Mouse (Mus musculus): ENCODE results near the gene Ska3. TPM values are rescaled to one million over a fixed set of nuclear protein-coding genes. Genes with fewer than 3 reads are reported as not detected.
"Not testable (repeated sequence)": the region's sequence is repeated elsewhere in the genome, so short reads cannot be mapped to it uniquely, and the experiment has no call there.

The Ska3 gene
- polyA plus RNA-seq (2011; ENCODE audit: insufficient read depth, insufficient read length, low replicate concordance, missing spikeins) = 8.3 and 14.0 TPM in 2 replicates

DNA sequence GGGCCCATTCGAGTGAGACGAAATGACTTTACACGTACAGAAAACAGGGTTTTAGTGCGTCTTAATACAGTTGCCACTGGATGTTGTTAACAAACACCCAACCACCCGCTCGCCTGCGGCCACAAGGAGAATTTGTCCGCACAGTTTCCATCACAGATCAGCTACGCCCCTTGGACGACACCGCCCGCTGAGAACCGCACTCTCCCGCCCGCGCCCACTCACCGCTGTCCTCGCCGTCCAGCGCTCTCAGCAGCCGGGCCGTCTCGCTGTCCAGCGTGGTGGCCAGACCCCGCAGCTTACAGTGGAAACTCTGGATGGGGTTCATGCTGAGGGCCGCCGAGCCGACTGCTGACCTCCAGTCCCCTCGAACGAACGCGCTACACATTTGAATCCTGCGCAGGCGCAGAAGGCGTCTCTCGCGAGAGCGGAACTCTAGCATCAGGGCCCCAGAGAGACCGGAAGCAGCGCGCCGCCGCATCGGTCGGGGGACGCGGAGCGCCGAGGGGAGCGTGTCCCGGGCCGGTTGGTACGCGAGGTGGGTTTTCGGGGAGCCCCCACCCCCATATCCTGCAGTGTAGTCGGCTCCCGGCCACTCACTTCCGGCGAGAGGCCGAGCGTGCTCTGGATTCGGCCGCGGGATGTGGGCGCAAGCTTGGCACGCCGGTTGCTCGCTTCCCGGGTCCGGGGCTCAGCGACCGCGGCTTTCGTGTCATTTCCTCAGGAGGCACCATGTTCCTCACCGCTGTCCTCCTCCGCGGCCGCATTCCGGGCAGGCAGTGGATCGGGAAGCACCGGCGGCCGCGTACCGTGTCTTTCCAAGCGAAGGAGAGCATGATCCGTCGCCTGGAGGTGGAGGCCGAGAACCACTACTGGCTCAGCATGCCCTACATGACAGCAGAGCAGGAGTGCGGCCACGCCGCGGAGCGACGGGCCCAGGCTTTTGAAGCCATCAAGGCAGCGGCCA lies at the start of gene Ska3, which contains the start of gene Mrpl57:
Gene Ska3, minus strand, starts transcription at position 398 of the 964 bp plus-strand sequence.
Gene Mrpl57, plus strand, starts transcription at position 447 of the 964 bp plus-strand sequence.
- Histone ChIP-seq H3K4me3 (replicated peaks; ENCODE audit: control insufficient read depth, low read depth, low read length) (peak within 1 kb of the TSS; percentile 93), H3K4me1 (ENCODE audit: control insufficient read depth, insufficient read depth, low read length) (peaks cover 1% of the 10 kb centered on the region; the same call in 1 of the 2 replicates), H3K27ac (ENCODE audit: control insufficient read depth, insufficient read depth, low read depth, low read length, poor library complexity) (peak within 1 kb of the TSS; percentile 95)
- WGBS = under 1% methylated on average over 96 of the region's 96 CpGs
- peak; percentile 85; the same call in 1 of the 2 replicates for TF ChIP-seq POLR2A (IDR thresholded peaks at IDR 0.05; ENCODE audit: borderline replicate concordance, control insufficient read depth, low read depth, low read length)
- TF ChIP-seq CTCF (IDR thresholded peaks at IDR 0.05; ENCODE audit: control insufficient read depth, insufficient read depth, low read length) = peak; percentile 11; the same call in 1 of the 2 replicates

DNA sequence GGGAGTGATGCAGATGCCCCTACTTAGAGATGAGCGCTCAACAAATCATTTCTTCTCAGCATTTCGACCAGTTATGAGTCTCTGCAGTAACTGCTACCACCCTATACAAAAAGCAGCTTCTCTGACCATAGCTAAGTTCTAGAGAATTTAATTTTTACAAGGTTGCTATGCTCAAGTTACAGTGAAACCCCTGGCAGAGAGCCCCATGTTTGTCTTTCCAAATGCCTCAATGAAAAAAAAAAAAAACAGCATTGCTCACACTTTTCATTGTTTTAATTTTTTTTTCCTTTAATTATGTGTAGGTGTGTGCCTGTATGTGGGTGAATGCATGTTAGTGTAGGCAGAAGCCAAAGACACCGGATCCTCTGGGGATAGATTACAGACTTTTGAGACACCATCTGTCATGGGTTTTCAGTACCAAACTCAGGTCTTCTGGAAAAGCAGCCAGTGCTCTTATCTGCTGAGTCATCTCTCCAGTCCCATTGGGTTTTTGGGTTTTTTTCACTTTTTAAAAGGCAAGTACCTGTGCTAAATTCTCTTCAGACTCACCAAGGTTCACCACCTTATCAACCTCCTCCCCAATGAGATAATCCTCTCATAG lies 40.8 kb upstream of the Ska3 start:
- Histone ChIP-seq H3K4me1 (ENCODE audit: control insufficient read depth, insufficient read depth, low read length) (peaks cover 1% of the 10 kb centered on the region; the same call in 1 of the 2 replicates), H3K27ac (ENCODE audit: control insufficient read depth, insufficient read depth, low read depth, low read length, poor library complexity) (no peak overlapping the region), H3K4me3 (replicated peaks; ENCODE audit: control insufficient read depth, low read depth, low read length) (no peak overlapping the region)
- 83% methylated on average over 3 of the region's 3 CpGs for WGBS
- TF ChIP-seq POLR2A (IDR thresholded peaks at IDR 0.05; ENCODE audit: borderline replicate concordance, control insufficient read depth, low read depth, low read length) = no peak
- no peak for TF ChIP-seq CTCF (IDR thresholded peaks at IDR 0.05; ENCODE audit: control insufficient read depth, insufficient read depth, low read length)

DNA sequence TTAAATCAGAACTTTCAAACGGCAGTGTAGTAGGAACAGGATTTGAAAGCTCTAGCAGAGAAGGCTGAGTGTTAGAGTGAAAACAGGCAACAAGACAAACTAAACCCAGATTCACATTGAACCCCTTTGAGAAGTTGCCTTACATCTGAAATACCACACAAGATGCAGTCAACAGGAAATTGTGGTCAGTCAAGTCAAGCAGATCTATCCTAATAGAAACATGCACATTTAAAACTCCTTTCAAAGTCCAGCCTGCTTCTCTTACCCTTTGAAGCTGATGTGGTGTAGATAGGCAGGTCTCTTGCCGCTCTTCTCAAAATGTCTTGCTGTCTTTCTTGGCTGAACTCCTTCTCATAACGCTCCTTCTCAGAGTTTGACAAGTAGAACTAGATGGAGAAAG lies 39.3 kb upstream of the Ska3 start:
- Histone ChIP-seq H3K27ac (ENCODE audit: control insufficient read depth, insufficient read depth, low read depth, low read length, poor library complexity) (no peak overlapping the region), H3K4me3 (replicated peaks; ENCODE audit: control insufficient read depth, low read depth, low read length) (no peak overlapping the region), H3K4me1 (ENCODE audit: control insufficient read depth, insufficient read depth, low read length) (peaks cover 1% of the 10 kb centered on the region; the same call in 1 of the 2 replicates)
- WGBS = 63% methylated on average over 3 of the region's 3 CpGs
- no peak for TF ChIP-seq CTCF (IDR thresholded peaks at IDR 0.05; ENCODE audit: control insufficient read depth, insufficient read depth, low read length)
- no peak for TF ChIP-seq POLR2A (IDR thresholded peaks at IDR 0.05; ENCODE audit: borderline replicate concordance, control insufficient read depth, low read depth, low read length)

DNA sequence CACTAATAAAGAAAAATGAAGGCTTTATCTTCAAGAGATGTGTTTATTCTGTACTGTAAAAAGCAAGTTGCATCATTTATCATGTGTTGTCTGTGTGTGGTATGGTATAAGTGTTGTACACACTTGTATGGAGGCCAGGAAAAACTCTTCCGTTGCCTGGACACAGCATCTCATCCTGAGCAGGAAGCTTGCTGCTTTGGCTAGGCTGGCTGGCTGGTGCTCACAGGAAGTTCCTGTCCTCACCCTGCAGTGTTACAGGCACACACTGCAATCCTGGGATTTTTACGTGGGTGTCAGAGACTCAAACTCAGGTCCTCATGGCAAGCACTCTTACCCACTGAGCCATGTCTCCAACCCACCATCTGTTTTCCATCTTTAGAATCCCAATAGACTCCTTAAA lies 37.1 kb upstream of the Ska3 start:
- TF ChIP-seq CTCF (IDR thresholded peaks at IDR 0.05; ENCODE audit: control insufficient read depth, insufficient read depth, low read length) = no peak
- Histone ChIP-seq H3K4me3 (replicated peaks; ENCODE audit: control insufficient read depth, low read depth, low read length) (no peak overlapping the region), H3K4me1 (ENCODE audit: control insufficient read depth, insufficient read depth, low read length) (no peaks in the 10 kb centered on the region; the same call in 1 of the 2 replicates), H3K27ac (ENCODE audit: control insufficient read depth, insufficient read depth, low read depth, low read length, poor library complexity) (no peak overlapping the region)
- WGBS = 47% methylated on average over 2 of the region's 2 CpGs

DNA sequence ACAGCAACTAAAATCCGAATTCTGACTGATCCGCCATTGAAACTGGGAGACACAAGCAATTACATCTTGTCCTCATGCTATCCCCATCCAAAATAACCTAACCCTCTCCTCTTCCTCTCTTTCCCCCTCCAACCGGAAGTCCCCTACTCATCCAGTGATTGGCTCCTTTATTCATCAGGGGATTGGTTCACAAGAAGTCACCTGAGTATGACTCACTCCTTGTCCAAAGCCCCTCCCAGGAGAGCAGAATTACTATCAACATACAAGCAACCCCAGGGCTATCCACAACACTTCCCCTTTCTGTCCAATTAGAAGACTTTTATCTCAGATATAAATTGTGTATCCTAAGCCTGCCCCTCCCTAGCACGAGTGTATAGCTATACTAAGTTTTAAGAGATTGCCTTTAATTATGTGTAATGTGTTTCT lies 36.0 kb upstream of the Ska3 start:
- Histone ChIP-seq H3K4me1 (ENCODE audit: control insufficient read depth, insufficient read depth, low read length) (no peaks in the 10 kb centered on the region; the same call in 1 of the 2 replicates), H3K4me3 (replicated peaks; ENCODE audit: control insufficient read depth, low read depth, low read length) (no peak overlapping the region), H3K27ac (ENCODE audit: control insufficient read depth, insufficient read depth, low read depth, low read length, poor library complexity) (no peak overlapping the region)
- no peak for TF ChIP-seq CTCF (IDR thresholded peaks at IDR 0.05; ENCODE audit: control insufficient read depth, insufficient read depth, low read length)
- TF ChIP-seq POLR2A (IDR thresholded peaks at IDR 0.05; ENCODE audit: borderline replicate concordance, control insufficient read depth, low read depth, low read length) = no peak
- 68% methylated on average over 4 of the region's 4 CpGs for WGBS

DNA sequence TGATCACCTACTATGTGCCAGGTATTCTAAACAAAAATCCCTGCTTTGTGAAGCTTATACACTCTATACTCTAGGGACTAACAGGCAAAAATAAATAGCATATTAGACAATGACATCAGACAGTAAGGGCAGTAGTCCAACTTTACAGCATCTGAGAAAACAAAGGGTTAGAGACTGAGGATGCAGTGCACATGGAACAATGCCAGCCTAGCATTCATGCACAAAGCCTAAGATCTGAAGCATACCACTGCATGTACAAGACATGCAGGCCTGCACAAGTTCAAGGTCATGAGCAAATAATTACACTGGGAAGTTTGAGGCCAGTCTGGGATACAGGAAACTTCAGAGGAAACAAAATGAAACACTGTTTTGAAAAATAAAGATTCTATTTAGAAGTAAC lies 33.5 kb upstream of the Ska3 start:
- no peak for TF ChIP-seq CTCF (IDR thresholded peaks at IDR 0.05; ENCODE audit: control insufficient read depth, insufficient read depth, low read length)
- no peak for TF ChIP-seq POLR2A (IDR thresholded peaks at IDR 0.05; ENCODE audit: borderline replicate concordance, control insufficient read depth, low read depth, low read length)
- no peak overlapping the region for H3K27ac ChIP-seq (ENCODE audit: control insufficient read depth, insufficient read depth, low read depth, low read length, poor library complexity)
- H3K4me3 ChIP-seq (replicated peaks; ENCODE audit: control insufficient read depth, low read depth, low read length) = no peak overlapping the region
- H3K4me1 ChIP-seq (ENCODE audit: control insufficient read depth, insufficient read depth, low read length) = no peaks in the 10 kb centered on the region

DNA sequence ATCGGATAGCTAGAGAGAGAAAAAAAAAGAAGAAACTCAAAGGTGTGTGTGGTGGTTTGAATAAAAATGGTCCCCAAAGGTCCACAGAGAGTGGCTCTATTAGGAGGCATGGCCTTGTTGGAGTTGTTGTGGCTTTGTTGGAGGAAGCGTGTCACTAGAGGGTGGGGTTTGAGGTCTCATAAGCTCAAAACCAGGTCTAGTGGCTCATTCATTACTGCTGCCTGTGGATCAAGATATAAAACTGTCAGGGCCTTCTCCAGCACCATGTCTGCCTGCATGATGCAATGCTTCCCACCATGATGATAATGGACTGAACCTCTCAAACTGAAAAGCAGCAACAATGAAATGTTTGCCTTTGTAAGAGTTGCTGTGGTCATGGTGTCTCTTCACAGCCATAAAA lies 32.6 kb upstream of the Ska3 start:
- Histone ChIP-seq H3K4me3 (replicated peaks; ENCODE audit: control insufficient read depth, low read depth, low read length) (no peak overlapping the region), H3K27ac (ENCODE audit: control insufficient read depth, insufficient read depth, low read depth, low read length, poor library complexity) (no peak overlapping the region), H3K4me1 (ENCODE audit: control insufficient read depth, insufficient read depth, low read length) (no peaks in the 10 kb centered on the region)
- 83% methylated on average over 2 of the region's 2 CpGs for WGBS
- no peak for TF ChIP-seq POLR2A (IDR thresholded peaks at IDR 0.05; ENCODE audit: borderline replicate concordance, control insufficient read depth, low read depth, low read length)
- no peak for TF ChIP-seq CTCF (IDR thresholded peaks at IDR 0.05; ENCODE audit: control insufficient read depth, insufficient read depth, low read length)

DNA sequence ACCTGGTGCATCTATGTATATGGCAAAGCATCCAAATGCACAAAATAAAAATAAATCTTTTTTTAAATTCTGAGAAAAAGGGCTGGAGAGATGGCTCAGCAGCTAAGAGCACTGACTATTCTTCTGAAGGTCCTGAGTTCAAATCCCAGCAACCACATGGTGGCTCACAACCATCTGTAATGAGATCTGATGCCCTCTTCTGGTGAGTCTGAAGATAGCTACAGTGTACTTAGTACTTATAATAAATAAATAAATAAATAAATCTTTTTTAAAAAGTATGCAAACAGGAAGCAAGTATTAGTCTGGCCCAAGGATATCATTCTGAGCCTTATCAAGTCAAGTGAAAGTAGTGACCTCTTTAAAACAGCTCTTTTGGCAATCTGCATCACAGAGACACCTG lies 30.1 kb upstream of the Ska3 start:
- not testable (repeated sequence) for H3K27ac ChIP-seq (ENCODE audit: control insufficient read depth, insufficient read depth, low read depth, low read length, poor library complexity); H3K4me1 ChIP-seq (ENCODE audit: control insufficient read depth, insufficient read depth, low read length); H3K4me3 ChIP-seq (replicated peaks; ENCODE audit: control insufficient read depth, low read depth, low read length)

All from bone marrow, adult 2 months (tissue).